Mouse (Mus musculus) forebrain, embryonic 10.5 days (tissue): ENCODE data around the gene Car8. TPM values are rescaled to one million over a fixed set of nuclear protein-coding genes. Genes with fewer than 3 reads are reported as not detected.
A peak's percentile ranks its signal among the peaks of the same experiment; 100 is the strongest.

Experiments used
- DNase-seq: peaks from one replicate; pipeline ENCODE4 v3.0.0-alpha.2; 2017; ENCODE audit warnings: low spot score; ENCODE audit errors: extremely low spot score
- H3K27ac ChIP-seq: fragments of 300-500 bp; sonication (generic); 2 replicates; pipeline ENCODE4 v1.5.1; 2016; ENCODE audit warnings: mild to moderate bottlenecking
- H3K27me3 ChIP-seq: fragments of 300-500 bp; sonication (generic); 2 replicates; pipeline ENCODE4 v1.6.1; 2016; ENCODE audit warnings: mild to moderate bottlenecking; ENCODE audit not compliant: poor library complexity, severe bottlenecking
- H3K36me3 ChIP-seq: fragments of 300-500 bp; sonication (generic); replicated peaks from 2 replicates; pipeline ENCODE4 v1.6.1; 2016; ENCODE audit warnings: mild to moderate bottlenecking, moderate library complexity
- H3K4me1 ChIP-seq: fragments of 300-500 bp; sonication (generic); 2 replicates; pipeline ENCODE4 v1.6.1; 2016
- H3K4me3 ChIP-seq: fragments of 300-500 bp; sonication (generic); 2 replicates; pipeline ENCODE4 v1.5.1; 2016; ENCODE audit warnings: mild to moderate bottlenecking, moderate library complexity
- H3K9me3 ChIP-seq: fragments of 300-500 bp; sonication (generic); 2 replicates; pipeline ENCODE4 v1.6.1; 2016; ENCODE audit warnings: mild to moderate bottlenecking, moderate library complexity
- WGBS: fragments of 180-500 bp; shearing (Covaris S2); methylation state at CpG from one replicate; pipeline ENCODE4 v1.1.7; 2016; 5-methylcytosine and 5-hydroxymethylcytosine counted together
- polyA plus RNA-seq: library from polyadenylated mRNA; unstranded; fragments of >200 nt; fragmentation: Nextera tagmentation; extraction: Ambion mirVana; gene quantifications from 2 replicates; pipeline ENCODE4 v1.2.1, GENCODE M21; 2016

The Car8 gene
- 2.8 and 2.9 TPM in 2 replicates for polyA plus RNA-seq

- Histone ChIP-seq H3K9me3 (no peaks in the 10 kb centered on the region), H3K4me1 (peaks cover 13% of the 10 kb centered on the region), H3K27me3 (peaks cover 28% of the 10 kb centered on the region), H3K27ac (peak within 1 kb of the TSS; percentile 81), H3K4me3 (peak within 1 kb of the TSS; percentile 84), H3K36me3 (no peaks in the 10 kb centered on the region)
- peak; percentile 58 for DNase-seq
- 2% methylated on average over 49 of the region's 49 CpGs for WGBS
Observed at GRCm38 (mm10) chr4:8238560-8239305, at the start of gene Car8. Gene Car8 (minus strand): TSS chr4:8239041.

- H3K36me3 ChIP-seq, result no peaks in the 10 kb centered on the region
- no peak overlapping the region for H3K4me3 ChIP-seq
- no peaks in the 10 kb centered on the region for H3K4me1 ChIP-seq
- H3K9me3 ChIP-seq, result no peaks in the 10 kb centered on the region
- no peak for DNase-seq
- H3K27me3 ChIP-seq, result no peaks in the 10 kb centered on the region
- 93% methylated on average over 1 of the region's 1 CpGs for WGBS
- no peak overlapping the region for H3K27ac ChIP-seq
Observed at GRCm38 (mm10) chr4:8284934-8285333, 46.1 kb upstream of the Car8 start.

- no peak overlapping the region for H3K27ac ChIP-seq
- 93% methylated on average over 2 of the region's 2 CpGs for WGBS
- H3K27me3 ChIP-seq, result no peaks in the 10 kb centered on the region
- no peak for DNase-seq
- H3K9me3 ChIP-seq, result no peaks in the 10 kb centered on the region
- no peaks in the 10 kb centered on the region for H3K4me1 ChIP-seq
- no peaks in the 10 kb centered on the region for H3K36me3 ChIP-seq
- H3K4me3 ChIP-seq, result no peak overlapping the region
Observed at GRCm38 (mm10) chr4:8278159-8278558, 39.3 kb upstream of the Car8 start.

- Histone ChIP-seq H3K36me3 (no peaks in the 10 kb centered on the region), H3K27ac (no peak overlapping the region), H3K4me3 (no peak overlapping the region), H3K9me3 (no peaks in the 10 kb centered on the region; the same call in 1 of the 2 replicates), H3K4me1 (no peaks in the 10 kb centered on the region), H3K27me3 (no peaks in the 10 kb centered on the region)
- 93% methylated on average over 3 of the region's 3 CpGs for WGBS
- no peak for DNase-seq
Observed at GRCm38 (mm10) chr4:8249805-8250204, 11.0 kb upstream of the Car8 start.

GRCm38 (mm10) chr4:8245495-8246063 is 6.7 kb upstream of the Car8 start:
- 71% methylated on average over 1 of the region's 1 CpGs for WGBS
- no peaks in the 10 kb centered on the region for H3K36me3 ChIP-seq
- no peaks in the 10 kb centered on the region for H3K27me3 ChIP-seq
- DNase-seq, result no peak
- H3K4me3 ChIP-seq, result no peak overlapping the region
- no peaks in the 10 kb centered on the region; the same call in 1 of the 2 replicates for H3K9me3 ChIP-seq
- no peak overlapping the region for H3K27ac ChIP-seq
- no peaks in the 10 kb centered on the region for H3K4me1 ChIP-seq

- H3K27ac ChIP-seq, result no peak overlapping the region
- H3K27me3 ChIP-seq, result no peaks in the 10 kb centered on the region
- no peaks in the 10 kb centered on the region for H3K36me3 ChIP-seq
- H3K9me3 ChIP-seq, result no peaks in the 10 kb centered on the region; the same call in 1 of the 2 replicates
- H3K4me1 ChIP-seq, result no peaks in the 10 kb centered on the region
- DNase-seq, result no peak
- WGBS, result 91% methylated on average over 3 of the region's 3 CpGs
- H3K4me3 ChIP-seq, result no peak overlapping the region
Observed at GRCm38 (mm10) chr4:8245062-8245461, 6.2 kb upstream of the Car8 start.

- H3K4me3 ChIP-seq, result no peak overlapping the region
- H3K36me3 ChIP-seq, result no peaks in the 10 kb centered on the region
- 71% methylated on average over 11 of the region's 11 CpGs for WGBS
- DNase-seq, result no peak
- H3K27ac ChIP-seq, result no peak overlapping the region
- H3K4me1 ChIP-seq, result peaks cover 13% of the 10 kb centered on the region
- H3K9me3 ChIP-seq, result no peaks in the 10 kb centered on the region
- H3K27me3 ChIP-seq, result peaks cover 28% of the 10 kb centered on the region
Observed at GRCm38 (mm10) chr4:8239699-8240098, 858 bp upstream of the Car8 start.

- H3K4me3 ChIP-seq, result peak overlapping the region; percentile 84
- H3K27me3 ChIP-seq, result peaks cover 28% of the 10 kb centered on the region
- peak; percentile 24 for DNase-seq
- 21% methylated on average over 11 of the region's 11 CpGs for WGBS
- H3K4me1 ChIP-seq, result peaks cover 13% of the 10 kb centered on the region
- H3K27ac ChIP-seq, result 0 out of 2 replicates have a peak overlapping the region, but pooled peaks have one; percentile 81
- H3K36me3 ChIP-seq, result no peaks in the 10 kb centered on the region
- H3K9me3 ChIP-seq, result no peaks in the 10 kb centered on the region
Observed at GRCm38 (mm10) chr4:8239306-8239670, 447 bp upstream of the Car8 start.

GRCm38 (mm10) chr4:8232393-8233111 is 6.3 kb downstream of the Car8 start:
- WGBS, result 77% methylated on average over 12 of the region's 12 CpGs
- no peak for DNase-seq

GRCm38 (mm10) chr4:8231291-8231871 is 7.5 kb downstream of the Car8 start:
- H3K4me1 ChIP-seq, result peaks cover 14% of the 10 kb centered on the region
- DNase-seq, result no peak
- H3K27me3 ChIP-seq, result 0 out of 2 replicates have a peak, but pooled peaks cover 1% of the 10 kb centered on the region
- WGBS, result 92% methylated on average over 5 of the region's 5 CpGs
- H3K9me3 ChIP-seq, result no peaks in the 10 kb centered on the region
- H3K27ac ChIP-seq, result no peak overlapping the region
- no peaks in the 10 kb centered on the region for H3K36me3 ChIP-seq
- no peak overlapping the region for H3K4me3 ChIP-seq

More at GRCm38 (mm10) chr4:8232393-8233111, 6.3 kb downstream of the Car8 start:
- Histone ChIP-seq H3K9me3 (no peaks in the 10 kb centered on the region), H3K27me3 (peaks cover 12% of the 10 kb centered on the region), H3K4me1 (peaks cover 14% of the 10 kb centered on the region), H3K4me3 (no peak overlapping the region), H3K27ac (no peak overlapping the region), H3K36me3 (no peaks in the 10 kb centered on the region)

- Histone ChIP-seq H3K9me3 (no peaks in the 10 kb centered on the region), H3K27me3 (no peaks in the 10 kb centered on the region), H3K36me3 (no peaks in the 10 kb centered on the region), H3K4me1 (peaks cover 14% of the 10 kb centered on the region), H3K4me3 (no peak overlapping the region), H3K27ac (no peak overlapping the region)
- DNase-seq, result no peak
- WGBS, result 57% methylated on average over 3 of the region's 3 CpGs
Observed at GRCm38 (mm10) chr4:8229661-8230298, 9.1 kb downstream of the Car8 start.

- H3K27me3 ChIP-seq, result no peaks in the 10 kb centered on the region
- H3K36me3 ChIP-seq, result no peaks in the 10 kb centered on the region
- DNase-seq, result no peak
- H3K9me3 ChIP-seq, result no peaks in the 10 kb centered on the region
- WGBS, result 89% methylated on average over 8 of the region's 8 CpGs
- no peak overlapping the region for H3K4me3 ChIP-seq
- H3K4me1 ChIP-seq, result peaks cover 10% of the 10 kb centered on the region
- H3K27ac ChIP-seq, result no peak overlapping the region
Observed at GRCm38 (mm10) chr4:8218941-8219340, 19.9 kb downstream of the Car8 start.
